Mouse (Mus musculus) megakaryocyte, embryonic 14.5 days (primary cell): ENCODE measurements around the gene 1810024B03Rik.

Source experiments
- FLI1 ChIP-seq: IDR thresholded peaks from 2 replicates; pipeline ENCODE4 v1.6.1; 2012; ENCODE audit warnings: low read length, inconsistent platforms, mixed read lengths
- GATA1 ChIP-seq: IDR thresholded peaks from 3 replicates; pipeline ENCODE4 v1.6.1; 2012; ENCODE audit warnings: mixed read lengths, low read length, inconsistent platforms, borderline replicate concordance

DNA sequence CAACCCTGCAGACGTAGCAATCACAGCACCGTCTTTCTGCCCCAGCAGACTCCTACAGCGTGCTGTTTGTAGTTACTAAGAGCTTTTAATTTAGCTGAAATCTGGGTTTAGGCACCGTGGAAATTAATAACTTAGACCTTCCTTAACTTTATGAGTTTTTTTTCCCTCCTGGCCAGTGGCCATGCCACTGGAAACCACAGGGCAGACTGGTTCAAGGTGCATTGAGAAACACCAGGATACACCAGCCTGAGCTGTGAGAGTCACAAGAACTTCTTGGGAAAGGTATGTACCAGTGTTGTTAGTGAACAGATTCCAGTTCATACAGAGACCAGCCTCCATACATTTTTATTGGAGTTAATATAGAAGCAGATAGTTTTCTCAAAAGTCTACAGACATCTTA lies 69.6 kb downstream of the 1810024B03Rik start:
- TF ChIP-seq GATA1 (no peak), FLI1 (no peak)
